Mouse (Mus musculus): ENCODE measurements around the gene Pomt1. TPM values are rescaled to one million over a fixed set of nuclear protein-coding genes. Genes with fewer than 3 reads are reported as not detected.

Pomt1 gene
- total and polyA plus RNA-seq, 3 experiments, result 13.6 to 16.7 (median 16.0) TPM

DNA sequence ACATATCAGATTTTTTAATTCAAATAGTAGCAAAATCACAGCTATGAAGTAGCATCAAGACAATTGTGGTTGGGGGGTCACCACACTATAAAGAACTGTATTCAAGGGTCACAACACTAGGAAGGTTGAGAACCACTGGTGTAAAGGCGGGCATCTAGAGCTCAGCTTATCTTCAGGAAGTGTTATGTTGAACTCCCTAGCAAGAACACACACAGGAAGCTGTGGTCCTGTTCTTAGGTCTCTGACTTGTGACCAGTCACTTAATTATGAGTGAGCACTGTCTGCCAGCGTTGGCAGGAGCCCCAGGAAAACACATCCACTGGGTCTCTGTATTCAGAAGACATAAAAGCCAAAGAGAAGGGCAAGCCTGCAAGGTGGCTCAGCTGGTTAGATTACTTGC, 45.9 kb downstream of the Pomt1 start:
- dilution Hi-C loops (cut with MboI; ENCODE audit: extremely low pct_ligation_motif_present, extremely low pct_unique_long_range_greater_than_20kb, low sequenced_read_pairs) (no loop called here), in situ Hi-C loops (cut with MboI; ENCODE audit: low pct_ligation_motif_present, low pct_unique_long_range_greater_than_20kb, low sequenced_read_pairs) (loop anchor here (10.0 kb wide), 1 partner anchor 147 kb away; no protein-coding TSS in a partner anchor)
- Histone ChIP-seq H3K4me3 (replicated peaks in 1 of 3; ENCODE audit: low read depth in 2 of 3, low read length in 2 of 3, poor library complexity in 1 of 3) (no peak overlapping the region), H3K4me2 (ENCODE audit: insufficient read depth, low read depth, poor library complexity, severe bottlenecking) (no peak overlapping the region), H3K9me3 (replicated peaks; ENCODE audit: low read length) (no peaks in the 10 kb centered on the region), H3K27ac (ENCODE audit: insufficient read depth, low read depth) (no peak overlapping the region), H3K9ac (ENCODE audit: insufficient read depth, low read depth) (no peak overlapping the region), H3K27me3 (replicated peaks) (no peaks in the 10 kb centered on the region), H3K36me3 (replicated peaks in 1 of 2; ENCODE audit: control insufficient read depth in 1 of 2, insufficient read depth in 1 of 2, low read length in 1 of 2) (peaks cover 55 to 85% of the 10 kb centered on the region in 2 experiments), H3K4me1 (ENCODE audit: control insufficient read depth in 1 of 2, insufficient read depth in 2 of 2) (peaks cover 0 to 31% of the 10 kb centered on the region in 2 experiments; a peak in 3 of 4 replicates), H3K79me2 (replicated peaks; ENCODE audit: control insufficient read depth, extremely low read depth, insufficient read depth, poor library complexity, severe bottlenecking) (peaks cover 12% of the 10 kb centered on the region)
- no peak for DNase-seq (ENCODE audit: extremely low read depth)
- TF ChIP-seq SIN3A (IDR thresholded peaks at IDR 0.05; ENCODE audit: low read length) (no peak), ZNF384 (IDR thresholded peaks at IDR 0.05; ENCODE audit: low read depth, low read length) (no peak), USF1 (IDR thresholded peaks at IDR 0.05; ENCODE audit: low read depth, low read length) (no peak), PAX5 (IDR thresholded peaks at IDR 0.05; ENCODE audit: low read length) (no peak), ELF1 (IDR thresholded peaks at IDR 0.05; ENCODE audit: low read depth, low read length) (no peak), JUN (IDR thresholded peaks at IDR 0.05; ENCODE audit: insufficient read depth, low read depth, low read length) (no peak), BHLHE40 (IDR thresholded peaks at IDR 0.05; ENCODE audit: low read depth, low read length) (no peak), USF2 (conservative IDR thresholded peaks at IDR 0.05; ENCODE audit: low read depth, low read length) (no peak), POLR2AphosphoS2 (IDR thresholded peaks at IDR 0.05; ENCODE audit: low read depth, low read length) (no peak), ETS1 (conservative IDR thresholded peaks at IDR 0.05; ENCODE audit: low read depth, low read length) (no peak), MEF2A (IDR thresholded peaks at IDR 0.05; ENCODE audit: borderline replicate concordance, low read depth, low read length) (no peak)

GRCm38 (mm10) chr2:32282727-32283126, 46.3 kb downstream of the Pomt1 start:
- no peak overlapping the region for H3K27ac ChIP-seq (ENCODE audit: insufficient read depth, low read depth)
- TF ChIP-seq SMC3 (IDR thresholded peaks at IDR 0.05; ENCODE audit: low read depth, low read length), result peak; percentile 63
- peak; percentile 61 to 75; a peak in 3 of 4 replicates for TF ChIP-seq CTCF (conservative IDR thresholded peaks at IDR 0.05 in 1 of 2, IDR thresholded peaks at IDR 0.05 in 1 of 2; ENCODE audit: low read depth in 2 of 2, low read length in 2 of 2)
- peak; percentile 46 for TF ChIP-seq RAD21 (IDR thresholded peaks at IDR 0.05; ENCODE audit: low read depth, low read length)
- TF ChIP-seq JUN (IDR thresholded peaks at IDR 0.05; ENCODE audit: insufficient read depth, low read depth, low read length), result no peak
- H3K9ac ChIP-seq (ENCODE audit: insufficient read depth, low read depth), result no peak overlapping the region
- no peaks in the 10 kb centered on the region for H3K27me3 ChIP-seq (replicated peaks)
- no peaks in the 10 kb centered on the region for H3K9me3 ChIP-seq (replicated peaks; ENCODE audit: low read length)
- H3K4me1 ChIP-seq (ENCODE audit: control insufficient read depth in 1 of 2, insufficient read depth in 2 of 2), result peaks cover 0 to 31% of the 10 kb centered on the region in 2 experiments; a peak in 3 of 4 replicates
- in situ Hi-C loops (cut with MboI; ENCODE audit: low pct_ligation_motif_present, low pct_unique_long_range_greater_than_20kb, low sequenced_read_pairs) (loop anchor here (10.0 kb wide), 1 partner anchor 148 kb away; no protein-coding TSS in a partner anchor), dilution Hi-C loops (cut with MboI; ENCODE audit: extremely low pct_ligation_motif_present, extremely low pct_unique_long_range_greater_than_20kb, low sequenced_read_pairs) (no loop called here)
- no peak overlapping the region for H3K4me2 ChIP-seq (ENCODE audit: insufficient read depth, low read depth, poor library complexity, severe bottlenecking)
- H3K79me2 ChIP-seq (replicated peaks; ENCODE audit: control insufficient read depth, extremely low read depth, insufficient read depth, poor library complexity, severe bottlenecking), result peaks cover 15% of the 10 kb centered on the region
- no peak overlapping the region for H3K4me3 ChIP-seq (replicated peaks in 1 of 3; ENCODE audit: low read depth in 2 of 3, low read length in 2 of 3, poor library complexity in 1 of 3)
- H3K36me3 ChIP-seq (replicated peaks in 1 of 2; ENCODE audit: control insufficient read depth in 1 of 2, insufficient read depth in 1 of 2, low read length in 1 of 2), result peaks cover 51 to 81% of the 10 kb centered on the region in 2 experiments
- DNase-seq (ENCODE audit: extremely low read depth), result peak; percentile 69

Measured in CH12.LX (cell line).